Mouse (Mus musculus) CH12.LX (cell line): ENCODE results near the gene Pnmal1. TPM values are rescaled to one million over a fixed set of nuclear protein-coding genes. Genes with fewer than 3 reads are reported as not detected.

Experiments used
- DNase-seq: peaks from one replicate; pipeline ENCODE4 v3.0.0-alpha.2; 2013; ENCODE audit errors: extremely low read depth
- H3K27ac ChIP-seq: 2 replicates; pipeline ENCODE4 v1.5.1; 2012; ENCODE audit warnings: low read depth, mild to moderate bottlenecking, control low read depth, moderate library complexity; ENCODE audit not compliant: insufficient read depth
- H3K27me3 ChIP-seq: replicated peaks from 2 replicates; pipeline ENCODE3; 2012; ENCODE audit warnings: inconsistent platforms
- H3K36me3 ChIP-seq, 2 experiments: replicated peaks in 1 of 2; 2 replicates each; pipeline versions ENCODE3 to v1.6.1; 2012; ENCODE audit warnings: inconsistent platforms in 1 of 2, low read length in 1 of 2, mild to moderate bottlenecking in 1 of 2, mixed read lengths in 1 of 2, moderate library complexity in 1 of 2; ENCODE audit not compliant: control insufficient read depth in 1 of 2, insufficient read depth in 1 of 2
- H3K4me1 ChIP-seq, 2 experiments: 2 replicates each; pipeline ENCODE4 v1.6.1; 2012; ENCODE audit warnings: inconsistent platforms in 1 of 2, moderate library complexity in 1 of 2; ENCODE audit not compliant: insufficient read depth in 2 of 2, control insufficient read depth in 1 of 2
- H3K4me2 ChIP-seq: 2 replicates; pipeline ENCODE4 v1.6.1; 2012; ENCODE audit warnings: low read depth, mild to moderate bottlenecking, control low read depth; ENCODE audit not compliant: poor library complexity, insufficient read depth, severe bottlenecking
- H3K4me3 ChIP-seq, 3 experiments: fragments of 150-350 bp in 1 of 3; sonication (generic) in 1 of 3; replicated peaks in 1 of 3; 2 replicates each; pipeline versions ENCODE3 to v1.5.1; 2011 to 2012; ENCODE audit warnings: low read depth in 2 of 3, low read length in 2 of 3, mild to moderate bottlenecking in 2 of 3, moderate library complexity in 2 of 3, control low read depth in 1 of 3, improper control_type of control experiment in 1 of 3, inconsistent platforms in 1 of 3, mixed read lengths in 1 of 3; ENCODE audit not compliant: poor library complexity in 1 of 3
- H3K79me2 ChIP-seq: replicated peaks from 2 replicates; pipeline ENCODE4 v1.6.1; 2012; ENCODE audit warnings: mild to moderate bottlenecking, moderate library complexity; ENCODE audit not compliant: control insufficient read depth, poor library complexity, insufficient read depth, severe bottlenecking; ENCODE audit errors: extremely low read depth
- H3K9ac ChIP-seq: 2 replicates; pipeline ENCODE4 v1.6.1; 2012; ENCODE audit warnings: low read depth, mild to moderate bottlenecking, control low read depth, moderate library complexity; ENCODE audit not compliant: insufficient read depth
- H3K9me3 ChIP-seq: replicated peaks from 2 replicates; pipeline ENCODE3; 2012; ENCODE audit warnings: low read length, inconsistent platforms, mixed read lengths
- CHD1 ChIP-seq: IDR thresholded peaks from 2 replicates; pipeline ENCODE4 v1.6.1; 2012; ENCODE audit warnings: low read depth, low read length, improper control_type of control experiment, inconsistent platforms
- CTCF ChIP-seq, 2 experiments: IDR thresholded peaks in 1 of 2; conservative IDR thresholded peaks in 1 of 2; 2 replicates each; pipeline ENCODE4 v1.5.1; 2011 to 2012; ENCODE audit warnings: low read depth in 2 of 2, low read length in 2 of 2, improper control_type of control experiment in 1 of 2, inconsistent platforms in 1 of 2, mild to moderate bottlenecking in 1 of 2, moderate library complexity in 1 of 2
- E2F4 ChIP-seq: IDR thresholded peaks from 2 replicates; pipeline ENCODE4 v1.6.1; 2011; ENCODE audit warnings: low read depth, low read length, improper control_type of control experiment; ENCODE audit not compliant: insufficient replicate concordance
- ELF1 ChIP-seq: IDR thresholded peaks from 2 replicates; pipeline ENCODE4 v1.6.1; 2014; ENCODE audit warnings: low read depth, mild to moderate bottlenecking, inconsistent platforms, low read length, improper control_type of control experiment
- ETS1 ChIP-seq: conservative IDR thresholded peaks from 2 replicates; pipeline ENCODE4 v1.6.1; 2012; ENCODE audit warnings: low read depth, mild to moderate bottlenecking, inconsistent platforms, low read length, improper control_type of control experiment, moderate library complexity
- JUND ChIP-seq: conservative IDR thresholded peaks from 2 replicates; pipeline ENCODE4 v1.6.1; 2011; ENCODE audit warnings: low read depth, low read length, improper control_type of control experiment
- MAZ ChIP-seq: IDR thresholded peaks from 2 replicates; pipeline ENCODE4 v1.6.1; 2012; ENCODE audit warnings: low read depth, mild to moderate bottlenecking, inconsistent platforms, low read length, improper control_type of control experiment, moderate library complexity
- MXI1 ChIP-seq: IDR thresholded peaks from 2 replicates; pipeline ENCODE4 v1.6.1; 2011; ENCODE audit warnings: mild to moderate bottlenecking, low read depth, low read length, improper control_type of control experiment
- NELFE ChIP-seq: IDR thresholded peaks from 2 replicates; pipeline ENCODE4 v1.6.1; 2011; ENCODE audit warnings: low read depth, low read length, improper control_type of control experiment
- NRF1 ChIP-seq: IDR thresholded peaks from 2 replicates; pipeline ENCODE4 v1.6.1; 2014; ENCODE audit warnings: low read depth, mild to moderate bottlenecking, inconsistent platforms, low read length, improper control_type of control experiment, moderate library complexity
- PAX5 ChIP-seq: IDR thresholded peaks from 2 replicates; pipeline ENCODE4 v1.6.1; 2012; ENCODE audit warnings: low read length, inconsistent platforms, mixed read lengths
- POLR2AphosphoS2 ChIP-seq: IDR thresholded peaks from 2 replicates; pipeline ENCODE4 v1.6.1; 2011; ENCODE audit warnings: low read depth, low read length, improper control_type of control experiment
- RAD21 ChIP-seq: IDR thresholded peaks from 2 replicates; pipeline ENCODE4 v1.6.1; 2011; ENCODE audit warnings: low read depth, mild to moderate bottlenecking, low read length, improper control_type of control experiment, moderate library complexity
- RCOR1 ChIP-seq: conservative IDR thresholded peaks from 2 replicates; pipeline ENCODE4 v1.6.1; 2012; ENCODE audit warnings: low read depth, mild to moderate bottlenecking, inconsistent platforms, low read length, improper control_type of control experiment
- SIN3A ChIP-seq: IDR thresholded peaks from 2 replicates; pipeline ENCODE4 v1.6.1; 2012; ENCODE audit warnings: low read length, improper control_type of control experiment, inconsistent platforms
- SMC3 ChIP-seq: IDR thresholded peaks from 2 replicates; pipeline ENCODE4 v1.6.1; 2011; ENCODE audit warnings: low read depth, low read length, improper control_type of control experiment
- TBP ChIP-seq: conservative IDR thresholded peaks from 2 replicates; pipeline ENCODE4 v1.6.1; 2011; ENCODE audit warnings: low read depth, low read length, improper control_type of control experiment
- TCF12 ChIP-seq: IDR thresholded peaks from 2 replicates; pipeline ENCODE4 v1.6.1; 2014; ENCODE audit warnings: low read depth, mild to moderate bottlenecking, inconsistent platforms, low read length, improper control_type of control experiment
- UBTF ChIP-seq: IDR thresholded peaks from 2 replicates; pipeline ENCODE4 v1.6.1; 2012; ENCODE audit warnings: low read depth, mild to moderate bottlenecking, inconsistent platforms, low read length, improper control_type of control experiment, moderate library complexity
- USF1 ChIP-seq: IDR thresholded peaks from 2 replicates; pipeline ENCODE4 v1.6.1; 2014; ENCODE audit warnings: low read depth, mild to moderate bottlenecking, inconsistent platforms, low read length, improper control_type of control experiment
- USF2 ChIP-seq: conservative IDR thresholded peaks from 2 replicates; pipeline ENCODE4 v1.6.1; 2011; ENCODE audit warnings: low read depth, low read length, improper control_type of control experiment
- ZC3H11A ChIP-seq: IDR thresholded peaks from 2 replicates; pipeline ENCODE4 v1.6.1; 2012; ENCODE audit warnings: low read depth, mild to moderate bottlenecking, inconsistent platforms, low read length, improper control_type of control experiment
- ZKSCAN1 ChIP-seq: IDR thresholded peaks from 2 replicates; pipeline ENCODE4 v1.6.1; 2012; ENCODE audit warnings: low read depth, inconsistent platforms, low read length, improper control_type of control experiment, borderline replicate concordance
- ZMIZ1 ChIP-seq: IDR thresholded peaks from 2 replicates; pipeline ENCODE4 v1.6.1; 2012; ENCODE audit warnings: low read depth, mild to moderate bottlenecking, inconsistent platforms, low read length, improper control_type of control experiment
- ZNF384 ChIP-seq: IDR thresholded peaks from 2 replicates; pipeline ENCODE4 v1.6.1; 2012; ENCODE audit warnings: low read depth, low read length, improper control_type of control experiment, inconsistent platforms
- dilution Hi-C: fragments of 300-500 bp; cut with MboI; formaldehyde crosslinking; loops from 2 replicates; pipeline ENCODE4 v1.14.3; 2020; ENCODE audit warnings: low sequenced_read_pairs; ENCODE audit not compliant: extremely low pct_unique_long_range_greater_than_20kb, extremely low pct_ligation_motif_present
- in situ Hi-C: fragments of 300-500 bp; cut with MboI; formaldehyde crosslinking; loops from 3 replicates; pipeline ENCODE4 v1.14.3; 2019; ENCODE audit warnings: low sequenced_read_pairs, low pct_ligation_motif_present, low pct_unique_long_range_greater_than_20kb, mixed read lengths
- polyA plus RNA-seq: library from polyadenylated mRNA; unstranded; fragments of >175 nt; gene quantifications from 2 replicates; pipeline ENCODE4 v1.2.1, GENCODE M21; 2012; ENCODE audit warnings: low read depth; ENCODE audit not compliant: insufficient read length
- total RNA-seq, 2 experiments: library from RNA; depleted of rRNA; stranded (reverse); fragments of 300-350 nt in 1 of 2; fragments of >200 nt in 1 of 2; gene quantifications; 2 replicates each; pipeline ENCODE4 v1.2.3; 2012 to 2014

The Pnmal1 gene
- total and polyA plus RNA-seq, 3 experiments, result 0.07 to 0.13 TPM; not detected in 1

DNA sequence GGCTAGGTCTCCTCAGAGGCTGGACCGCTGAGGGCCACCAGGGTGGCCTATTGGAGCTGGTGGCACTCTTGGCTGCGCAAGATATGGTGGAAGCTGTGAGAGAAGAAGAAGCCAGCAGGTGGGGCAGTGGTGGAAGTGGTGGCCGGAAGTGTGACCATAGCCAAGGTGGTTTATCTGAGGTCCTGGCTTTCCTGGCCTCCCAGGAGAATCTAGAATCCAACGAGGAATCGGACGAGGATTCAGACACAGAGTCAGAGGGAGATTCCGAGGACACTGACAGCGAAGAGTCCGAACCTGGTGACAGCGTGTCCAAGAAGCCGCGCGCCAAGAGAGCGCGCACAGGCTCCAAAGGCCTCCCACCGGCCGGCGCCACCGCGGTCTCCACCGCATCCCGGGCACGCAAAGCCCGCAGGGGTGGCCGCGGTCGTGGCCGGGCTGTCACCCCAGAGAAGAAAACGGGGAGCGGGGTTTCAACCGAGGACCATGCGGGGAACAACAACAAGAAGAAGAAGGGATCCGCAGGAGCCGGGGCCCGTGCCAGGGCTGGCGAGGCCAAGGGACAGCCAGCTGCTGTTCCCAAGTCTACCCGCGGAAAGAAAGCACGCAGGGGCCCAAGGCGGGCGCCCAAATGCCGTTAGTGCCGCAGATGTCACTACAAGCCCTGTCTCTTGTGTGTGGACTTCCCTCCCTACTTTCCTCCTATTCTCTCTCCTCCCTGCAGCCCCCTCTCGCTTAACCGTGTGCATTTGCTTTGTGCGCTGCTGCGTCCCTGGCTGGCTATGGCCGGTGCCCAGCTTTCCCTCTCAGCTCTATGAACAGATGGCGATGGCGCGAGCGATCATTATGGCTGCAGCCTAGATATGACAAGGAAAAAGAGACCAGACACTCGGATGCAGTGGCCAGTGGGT lies 12.8 kb upstream of the Pnmal1 start:
- H3K27ac ChIP-seq, result no peak overlapping the region
- no peak for TF ChIP-seq NELFE
- TF ChIP-seq TBP, result no peak
- TF ChIP-seq ZC3H11A, result no peak
- no peak for TF ChIP-seq CHD1
- TF ChIP-seq PAX5, result no peak
- TF ChIP-seq CTCF (conservative IDR thresholded peaks at IDR 0.05 in 1 of 2, IDR thresholded peaks at IDR 0.05 in 1 of 2; ENCODE audit: low read depth in 2 of 2, low read length in 2 of 2), result no peak
- TF ChIP-seq USF2, result no peak
- TF ChIP-seq RAD21, result no peak
- TF ChIP-seq NRF1, result no peak
- no peak for TF ChIP-seq MXI1
- no peak for TF ChIP-seq UBTF
- no peak for TF ChIP-seq TCF12
- no peak for TF ChIP-seq MAZ
- TF ChIP-seq ZKSCAN1, result no peak
- TF ChIP-seq SIN3A, result no peak
- no peak for TF ChIP-seq ELF1
- TF ChIP-seq POLR2AphosphoS2, result no peak
- peaks cover 0 to 9% of the 10 kb centered on the region in 2 experiments; a peak in 1 of 4 replicates for H3K4me1 ChIP-seq
- peaks cover 14% of the 10 kb centered on the region for H3K9me3 ChIP-seq
- H3K9ac ChIP-seq, result no peak overlapping the region
- H3K36me3 ChIP-seq, result no peaks in the 10 kb centered on the region
- H3K4me2 ChIP-seq, result no peak overlapping the region
- in situ Hi-C loops (no loop called here), dilution Hi-C loops (no loop called here)
- H3K27me3 ChIP-seq, result peaks cover 38% of the 10 kb centered on the region
- H3K4me3 ChIP-seq, result no peak overlapping the region
- H3K79me2 ChIP-seq, result no peaks in the 10 kb centered on the region
- no peak for DNase-seq

DNA sequence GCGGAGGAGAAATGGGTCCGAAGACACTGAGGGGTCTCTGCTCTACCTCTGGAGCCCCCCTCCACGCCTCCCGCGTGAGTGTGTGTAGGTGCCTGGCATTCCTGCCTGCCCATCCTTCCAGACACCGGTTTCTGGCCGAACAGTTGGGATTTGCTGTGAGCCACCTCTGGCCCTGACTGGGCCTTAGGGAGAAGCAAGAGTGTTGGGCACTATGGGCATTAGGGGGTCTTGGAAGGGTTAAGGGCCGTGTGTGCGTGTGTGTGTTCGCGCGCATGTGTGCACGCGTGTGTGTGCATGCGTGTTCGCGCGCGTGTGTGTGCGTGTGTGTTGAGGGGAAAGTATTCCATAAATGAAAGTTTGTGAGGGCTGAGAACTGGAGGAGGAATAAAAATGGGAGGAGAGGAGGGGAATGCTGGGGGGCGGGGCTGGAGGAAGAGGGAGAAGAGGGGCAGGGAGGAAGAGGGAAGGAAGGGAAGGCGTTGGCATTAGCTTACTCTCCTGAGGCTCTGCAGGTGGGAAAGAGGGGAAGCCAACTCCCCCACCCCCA lies 12.1 kb upstream of the Pnmal1 start:
- in situ Hi-C loops (no loop called here), dilution Hi-C loops (no loop called here)
- Histone ChIP-seq H3K9ac (no peak overlapping the region), H3K36me3 (no peaks in the 10 kb centered on the region), H3K4me3 (no peak overlapping the region), H3K9me3 (peaks cover 14% of the 10 kb centered on the region), H3K4me1 (peaks cover 0 to 9% of the 10 kb centered on the region in 2 experiments; a peak in 1 of 4 replicates), H3K4me2 (no peak overlapping the region), H3K27ac (no peak overlapping the region), H3K79me2 (no peaks in the 10 kb centered on the region), H3K27me3 (peaks cover 38% of the 10 kb centered on the region)
- TF ChIP-seq RCOR1 (no peak), JUND (no peak), SMC3 (no peak), ZC3H11A (no peak), SIN3A (no peak), USF1 (no peak), CTCF (conservative IDR thresholded peaks at IDR 0.05 in 1 of 2, IDR thresholded peaks at IDR 0.05 in 1 of 2; ENCODE audit: low read depth in 2 of 2, low read length in 2 of 2) (no peak), UBTF (no peak), E2F4 (no peak), ZMIZ1 (no peak), MAZ (no peak), ELF1 (no peak), ETS1 (no peak), ZNF384 (no peak)
- DNase-seq, result no peak
